10 mouse cellular contexts compared by ENCODE assay signal in the genomic region with DNA sequence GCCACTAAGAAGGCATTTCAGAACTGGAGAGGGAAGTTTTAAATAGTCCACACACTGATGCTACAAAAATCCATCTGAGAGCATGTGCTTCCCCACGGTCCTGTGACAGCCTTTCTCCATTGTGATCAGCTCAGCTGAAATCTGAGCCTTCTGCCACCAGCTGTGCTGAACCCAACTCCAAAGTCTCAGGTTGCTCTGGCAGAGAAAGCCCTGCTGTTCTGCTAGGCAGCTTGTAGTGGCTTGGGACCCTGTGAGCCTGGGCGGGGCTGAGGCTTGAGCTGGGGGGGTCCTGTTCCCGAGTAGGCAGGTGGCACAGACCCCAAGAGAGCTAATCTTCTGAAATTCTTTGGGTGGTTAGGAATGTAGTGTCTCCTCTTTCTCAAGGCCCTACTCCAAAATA.
A peak's percentile ranks its signal among the peaks of the same experiment; 100 is the strongest.
DNase-seq lines count a peak whose midpoint lies in the region; ATAC-seq and TF ChIP-seq lines count a peak whose summit lies in the region.
"Had no signal": no experiment of that assay in that cellular context is flagged by ENCODE, and none has a peak within 500 bp of the region (broad histone marks: within the 10 kb centered on the region; RNA-seq: fewer than 3 reads in every experiment).

No protein-coding gene starts in this region.

- no peak overlapping the region for H3K4me3 ChIP-seq in heart, embryonic 13.5 days
- no peak overlapping the region for H3K4me3 ChIP-seq in midbrain, embryonic 12.5 days
- H3K4me3 ChIP-seq in midbrain, embryonic 15.5 days, result no peak overlapping the region
- no peak overlapping the region for H3K4me3 ChIP-seq in cerebellum, adult 2 months (replicated peaks; ENCODE audit: insufficient read depth, low read depth, low read length)

- peaks cover 38% of the 10 kb centered on the region for H3K4me1 ChIP-seq in heart, embryonic 13.5 days
- H3K4me1 ChIP-seq in midbrain, embryonic 12.5 days, result peaks cover 10% of the 10 kb centered on the region
- H3K4me1 ChIP-seq in midbrain, embryonic 15.5 days, result peaks cover 7% of the 10 kb centered on the region; the same call in 1 of the 2 replicates
- no peaks in the 10 kb centered on the region for H3K4me1 ChIP-seq in cerebellum, adult 2 months (ENCODE audit: control insufficient read depth, insufficient read depth, low read length)

- no peak overlapping the region for H3K4me2 ChIP-seq in heart, embryonic 13.5 days
- H3K4me2 ChIP-seq in midbrain, embryonic 12.5 days (replicated peaks), result no peak overlapping the region
- H3K4me2 ChIP-seq in midbrain, embryonic 15.5 days, result no peak overlapping the region

- no peak for DNase-seq in heart, postnatal 25 days (ENCODE audit: low spot score)
- peak; percentile 77 for DNase-seq in forelimb bud, embryonic 11.5 days (ENCODE audit: low read depth, low spot score)
- DNase-seq in cerebellum, adult 2 months, result no peak
- no peak for DNase-seq in ovary, postnatal 10 days (ENCODE audit: low spot score)
- DNase-seq in thymus, postnatal 4 days, result no peak
- DNase-seq: cerebellum, postnatal 25 days had no signal

- peak; percentile 28; the same call in 1 of the 2 replicates for ATAC-seq in heart, embryonic 13.5 days (ENCODE audit: extremely low read depth, insufficient number of reproducible peaks, low FRiP score, low TSS enrichment)
- ATAC-seq in midbrain, embryonic 12.5 days (ENCODE audit: low FRiP score, low read depth), result peak; percentile 85
- ATAC-seq in midbrain, embryonic 15.5 days (replicated peaks), result no peak

- peak overlapping the region; percentile 58 for H3K9ac ChIP-seq in heart, embryonic 13.5 days
- H3K9ac ChIP-seq in midbrain, embryonic 12.5 days (replicated peaks), result no peak overlapping the region
- H3K9ac ChIP-seq in midbrain, embryonic 15.5 days, result no peak overlapping the region
- H3K9ac ChIP-seq: liver, embryonic 14.5 days had no signal

- peak overlapping the region; percentile 87 for H3K27ac ChIP-seq in heart, embryonic 13.5 days (replicated peaks)
- no peak overlapping the region for H3K27ac ChIP-seq in midbrain, embryonic 12.5 days (replicated peaks)
- H3K27ac ChIP-seq in midbrain, embryonic 15.5 days, result no peak overlapping the region
- no peak overlapping the region for H3K27ac ChIP-seq in cerebellum, adult 2 months (ENCODE audit: insufficient read depth, low read length)
- H3K27ac ChIP-seq: liver, embryonic 14.5 days had no signal

- no peaks in the 10 kb centered on the region for H3K27me3 ChIP-seq in heart, embryonic 13.5 days (replicated peaks)
- no peaks in the 10 kb centered on the region for H3K27me3 ChIP-seq in midbrain, embryonic 12.5 days
- no peaks in the 10 kb centered on the region for H3K27me3 ChIP-seq in midbrain, embryonic 15.5 days (replicated peaks)
- H3K27me3 ChIP-seq in cerebellum, adult 2 months (ENCODE audit: control insufficient read depth, insufficient read depth, low read length), result no peaks in the 10 kb centered on the region

- no peak for TF ChIP-seq CTCF in cerebellum, adult 2 months (IDR thresholded peaks at IDR 0.05; ENCODE audit: borderline replicate concordance, insufficient read depth, low read depth, low read length)

- no peak for TF ChIP-seq POLR2A in cerebellum, adult 2 months (IDR thresholded peaks at IDR 0.05; ENCODE audit: borderline replicate concordance, insufficient read depth, low read length)

- no peaks in the 10 kb centered on the region for H3K9me3 ChIP-seq in heart, embryonic 13.5 days
- H3K9me3 ChIP-seq in midbrain, embryonic 12.5 days, result no peaks in the 10 kb centered on the region
- no peaks in the 10 kb centered on the region for H3K9me3 ChIP-seq in midbrain, embryonic 15.5 days

- 4% methylated on average over 3 of the region's 3 CpGs for WGBS in heart, embryonic 13.5 days
- WGBS in midbrain, embryonic 12.5 days, result 3% methylated on average over 3 of the region's 3 CpGs
- 2% methylated on average over 3 of the region's 3 CpGs for WGBS in midbrain, embryonic 15.5 days
- 14% methylated on average over 3 of the region's 3 CpGs for WGBS in cerebellum, adult 2 months

- H3K36me3 ChIP-seq in heart, embryonic 13.5 days, result no peaks in the 10 kb centered on the region
- no peaks in the 10 kb centered on the region for H3K36me3 ChIP-seq in midbrain, embryonic 12.5 days
- H3K36me3 ChIP-seq in midbrain, embryonic 15.5 days (replicated peaks), result no peaks in the 10 kb centered on the region

- intact Hi-C loops in heart, postnatal 25 days (cut with DNase I), result no loop called here
